Mouse (Mus musculus) monocyte, adult 5-6 weeks (primary cell): Measurements from ENCODE around the gene Zfp300. TPM values are rescaled to one million over a fixed set of nuclear protein-coding genes. Genes with fewer than 3 reads are reported as not detected.

Source experiments
- ATAC-seq: fragments of 153-309, 156-312 bp; replicated peaks from 2 replicates; pipeline ENCODE4 v1.8.0; 2017; ENCODE audit warnings: mild to moderate bottlenecking; ENCODE audit not compliant: low TSS enrichment, insufficient number of reproducible peaks, severe bottlenecking, poor library complexity, low FRiP score
- total RNA-seq: library from RNA; stranded (forward); fragments of 200-1000, 200-491, 200-594 nt; gene quantifications from 3 replicates; pipeline ENCODE4 v1.2.3, GENCODE M21; 2017

The Zfp300 gene
- 0.21 to 6.3 TPM in 2 of 3 replicates, not detected in the other for total RNA-seq

DNA sequence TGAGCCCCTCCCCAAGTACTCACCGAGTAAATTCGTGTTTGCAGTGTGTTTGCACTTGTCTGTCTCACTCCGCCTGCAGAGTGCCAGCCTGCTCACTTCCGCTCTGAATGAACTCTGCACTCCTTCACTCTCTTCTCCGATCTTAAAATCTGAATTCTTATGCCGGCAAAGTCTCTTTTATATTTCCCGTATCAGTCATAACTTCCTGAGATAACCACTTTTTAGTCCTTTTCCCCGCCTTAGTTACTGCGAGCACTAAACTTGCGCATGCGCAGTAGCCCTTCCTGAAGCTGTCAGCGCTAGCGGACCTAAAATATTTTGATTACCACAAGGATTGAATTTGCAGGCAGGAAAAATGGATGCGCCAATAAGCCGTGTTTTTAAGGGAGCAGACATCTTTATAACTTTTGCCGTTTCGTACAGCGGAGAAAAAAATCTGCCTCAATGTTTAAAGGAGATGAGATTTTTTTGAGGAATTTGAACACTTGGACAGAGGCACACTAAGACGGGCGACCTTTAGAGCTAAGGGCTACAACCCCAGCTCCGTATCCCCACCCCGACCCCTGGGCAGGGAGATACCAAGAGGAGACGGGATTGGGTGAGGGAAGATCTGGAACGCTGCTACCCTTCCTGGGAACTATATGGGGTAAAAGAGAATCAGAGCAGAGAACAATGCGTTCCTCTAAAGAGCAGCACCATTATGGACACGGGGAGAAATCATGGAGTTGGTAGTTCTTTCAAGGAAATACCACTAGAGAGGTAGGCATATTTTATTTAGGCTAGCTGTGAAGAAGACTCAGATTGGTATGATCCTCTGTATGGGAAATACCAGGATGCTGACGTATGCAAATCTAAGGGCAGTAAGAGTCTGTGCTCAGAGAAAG lies at the start of gene Zfp300:
Gene Zfp300 (minus strand): TSS at position 545 of the 884 bp plus-strand sequence.
- 0 out of 2 replicates have a peak, but pooled peaks have one; percentile 27 for ATAC-seq

DNA sequence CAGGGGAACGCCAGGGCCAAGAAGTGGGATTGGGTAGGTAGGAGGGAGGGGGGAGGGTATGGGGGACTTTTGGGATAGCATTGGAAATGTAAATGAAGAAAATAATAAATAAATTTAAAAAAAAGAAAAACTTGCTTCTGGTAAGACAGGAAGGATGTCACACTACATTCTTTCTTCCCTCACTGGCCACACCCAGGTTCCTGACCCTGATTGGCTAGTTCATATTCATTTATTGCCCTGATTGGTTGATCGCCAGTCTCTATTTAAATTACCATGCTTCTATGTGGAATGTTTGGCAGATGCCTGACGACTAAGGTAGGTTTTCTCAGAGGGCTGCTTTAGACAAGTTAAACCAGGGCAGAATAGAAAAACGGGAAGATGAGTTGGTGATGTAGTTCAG lies 26.2 kb upstream of the Zfp300 start, which contains the start of gene Ssxa1:
Gene Ssxa1 (plus strand): TSS at position 301 of the 400 bp plus-strand sequence.
- ATAC-seq = no peak

DNA sequence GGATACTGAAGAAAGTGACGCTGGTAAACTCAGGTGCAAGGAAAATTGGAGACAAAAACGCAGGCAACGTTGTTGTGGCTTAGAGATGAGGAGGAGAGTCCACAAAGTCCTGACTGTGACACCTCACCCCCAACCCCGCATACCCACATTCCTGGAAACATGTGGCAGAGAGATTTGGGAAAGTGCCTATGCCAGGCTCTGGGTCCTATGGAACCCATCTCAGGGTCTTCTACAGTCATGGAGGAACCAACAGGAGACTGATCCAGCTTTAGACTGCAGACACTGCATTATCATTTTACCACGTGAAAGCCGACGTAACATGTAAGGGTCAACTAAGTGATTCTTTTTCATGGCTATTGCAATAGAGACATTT lies 526 bp upstream of the Zfp300 start:
- no peak for ATAC-seq

DNA sequence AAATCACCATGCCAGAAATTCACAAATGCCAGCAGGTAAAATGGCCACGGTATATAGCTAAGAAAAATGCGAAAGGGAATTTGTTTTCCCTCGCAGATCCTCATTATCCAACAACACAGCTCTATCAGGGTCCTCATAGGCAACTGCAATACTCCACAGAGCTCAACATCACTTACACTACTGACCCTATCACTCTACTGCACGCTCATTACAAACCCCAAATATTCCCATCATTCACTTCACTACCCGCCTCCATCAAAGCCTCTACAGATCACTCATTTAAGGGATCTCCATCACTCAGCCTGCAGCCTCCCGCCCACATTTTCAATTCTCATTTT lies 713 bp downstream of the Zfp300 start:
- ATAC-seq = no peak

DNA sequence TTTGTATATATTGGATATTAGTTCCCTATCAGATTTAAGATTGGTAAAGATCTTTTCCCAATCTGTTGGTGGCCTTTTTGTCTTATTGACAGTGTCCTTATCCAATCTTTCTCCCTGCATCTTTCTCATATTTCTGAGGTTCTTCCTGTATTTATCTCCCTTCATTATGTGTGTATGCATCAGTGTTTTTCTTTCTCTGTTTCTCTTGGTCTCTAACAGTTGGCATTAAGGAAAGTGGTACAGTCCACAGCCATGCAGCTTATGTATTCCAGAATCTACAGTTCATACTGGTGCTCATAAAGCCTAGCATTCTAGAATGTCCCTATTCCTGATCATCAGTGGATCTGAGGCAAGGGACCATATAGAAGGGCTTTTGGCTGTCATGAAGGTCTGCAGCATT lies 21.2 kb downstream of the Zfp300 start, which contains the start of gene Spaca5:
Gene Spaca5 (plus strand): TSS at position 301 of the 400 bp plus-strand sequence.
- no peak for ATAC-seq

DNA sequence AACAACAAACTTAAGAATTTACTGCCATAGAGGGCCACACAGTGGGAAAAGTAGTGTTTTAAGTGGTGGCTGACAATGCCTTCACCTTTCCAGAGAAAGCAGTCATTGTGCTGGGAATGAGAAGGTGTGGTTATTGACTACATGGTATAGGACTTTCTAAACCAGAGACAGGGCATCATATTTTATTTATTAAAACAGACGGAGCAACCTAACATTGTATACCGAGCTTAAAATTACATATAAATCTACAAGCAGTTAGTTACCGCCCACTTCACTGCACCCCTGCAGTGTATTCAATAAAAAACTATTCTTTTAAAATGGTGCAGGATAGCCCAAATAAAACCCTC lies 26.8 kb downstream of the Zfp300 start:
- no peak for ATAC-seq

DNA sequence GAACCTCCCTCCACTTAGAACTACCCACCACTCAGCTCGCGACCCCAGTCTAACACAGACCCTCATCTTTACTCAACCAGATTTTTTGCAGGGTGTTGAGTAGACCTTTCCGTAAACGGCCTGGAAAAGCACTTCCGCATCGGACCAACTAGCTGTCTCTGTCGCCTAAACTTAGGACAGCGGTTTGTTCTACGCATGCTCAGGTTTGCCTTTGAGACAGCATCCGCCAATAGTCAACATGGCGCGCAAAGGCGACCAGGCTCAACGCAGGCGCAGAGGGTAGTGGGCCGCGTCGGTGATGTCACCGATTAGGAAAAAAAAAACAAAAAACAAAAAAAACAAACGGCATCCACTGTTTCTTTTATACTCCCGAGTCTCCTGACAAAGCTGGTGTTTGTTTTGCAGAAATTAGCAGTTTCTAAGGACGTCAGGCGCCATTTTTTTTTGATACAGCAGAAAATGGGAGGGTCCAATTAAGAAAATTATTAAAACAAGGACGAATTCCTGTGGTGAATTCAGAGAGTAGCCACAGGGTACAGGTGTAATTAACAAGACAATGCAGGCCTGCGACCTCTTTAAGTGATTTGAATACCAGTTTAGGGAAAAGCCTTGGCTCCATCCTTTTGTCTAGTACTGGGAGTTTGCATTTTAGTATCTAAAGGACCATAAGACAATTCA lies 27.3 kb downstream of the Zfp300 start, which contains the start of gene Zfp182:
Gene Zfp182 (minus strand): TSS at position 451 of the 678 bp plus-strand sequence.
- peak; percentile 98 for ATAC-seq

DNA sequence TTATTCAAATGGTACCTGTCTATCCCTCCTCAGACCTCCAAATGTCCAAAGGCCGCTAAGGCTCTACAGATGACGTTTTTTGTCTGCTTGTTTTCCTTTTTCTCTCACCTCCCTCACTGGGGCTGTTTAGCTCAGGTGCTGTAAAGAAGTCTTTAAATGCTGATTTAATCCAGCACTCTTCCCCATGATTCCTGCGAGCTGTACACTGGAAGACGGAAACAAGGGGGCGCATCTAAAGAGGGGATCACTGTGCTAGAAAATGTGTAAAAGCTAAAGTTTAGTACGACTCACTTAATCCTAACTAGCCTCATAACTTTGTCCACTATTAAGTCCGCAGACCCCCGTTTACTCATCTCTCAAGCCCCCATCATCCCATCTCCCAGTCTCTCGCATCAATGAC lies 27.9 kb downstream of the Zfp300 start:
- ATAC-seq = no peak

Other genes with a start within 250 kb of the Zfp300 start
- not detected in 3 replicates for gene Timp1, start 219.4 kb downstream of the Zfp300 start, total RNA-seq
- gene Syn1, start 168.5 kb downstream of the Zfp300 start, total RNA-seq = 0.19 TPM in 1 of 3 replicates, not detected in the others
- 12.6 to 15.5 TPM (median 14.7 TPM) in 3 replicates for gene Cfp, start 158.0 kb downstream of the Zfp300 start, total RNA-seq
- gene Elk1, start 138.9 kb downstream of the Zfp300 start, total RNA-seq = 2.9 to 7.2 TPM (median 3.8 TPM) in 3 replicates
- gene Uxt, start 127.5 kb downstream of the Zfp300 start, total RNA-seq = 23.6 to 31.9 TPM (median 26.4 TPM) in 3 replicates
- 22.5 to 40.9 TPM (median 33.2 TPM) in 3 replicates for gene Zfp182, start 27.2 kb downstream of the Zfp300 start, total RNA-seq
- gene Spaca5, start 21.1 kb downstream of the Zfp300 start, total RNA-seq = not detected in 3 replicates
- not detected in 3 replicates for gene Ssxa1, start 26.3 kb upstream of the Zfp300 start, total RNA-seq
- gene Gm21876, start 86.1 kb upstream of the Zfp300 start, total RNA-seq = not detected in 3 replicates